Mouse (Mus musculus): ENCODE measurements around the gene Cds1. TPM values are rescaled to one million over a fixed set of nuclear protein-coding genes. Genes with fewer than 3 reads are reported as not detected.

Gene Cds1
- polyA plus RNA-seq, 1 experiment from 2014 or later, result 5.0 TPM

GRCm38 (mm10) chr5:101741224-101741591, 23.7 kb upstream of the Cds1 start:
- no peaks in the 10 kb centered on the region for H3K9me3 ChIP-seq (ENCODE audit: control insufficient read depth, low read depth, low read length)
- 86% methylated on average over 4 of the region's 4 CpGs for WGBS

GRCm38 (mm10) chr5:101742014-101742413, 22.9 kb upstream of the Cds1 start:
- no peaks in the 10 kb centered on the region for H3K36me3 ChIP-seq (ENCODE audit: control insufficient read depth, insufficient read depth, low read length)
- no peak overlapping the region for H3K4me3 ChIP-seq (ENCODE audit: low read depth, low read length)
- no peaks in the 10 kb centered on the region for H3K27me3 ChIP-seq (ENCODE audit: control insufficient read depth, insufficient read depth, low read length)
- H3K4me1 ChIP-seq (ENCODE audit: control insufficient read depth, insufficient read depth, low read length), result no peaks in the 10 kb centered on the region
- H3K9me3 ChIP-seq (ENCODE audit: control insufficient read depth, low read depth, low read length), result no peaks in the 10 kb centered on the region
- H3K4me2 ChIP-seq (replicated peaks; ENCODE audit: low read depth, low read length), result no peak overlapping the region
- no peak overlapping the region for H3K9ac ChIP-seq (replicated peaks; ENCODE audit: low read depth, low read length)
- peak overlapping the region; percentile 2; the same call in 1 of the 2 replicates for H3K27ac ChIP-seq (ENCODE audit: low read length)
- ATAC-seq (ENCODE audit: insufficient number of reproducible peaks, insufficient read depth, low FRiP score, low read depth), result no peak
- WGBS, result 84% methylated on average over 2 of the region's 2 CpGs

More at GRCm38 (mm10) chr5:101741224-101741591, 23.7 kb upstream of the Cds1 start:
- Histone ChIP-seq H3K4me1 (ENCODE audit: control insufficient read depth, insufficient read depth, low read length) (no peaks in the 10 kb centered on the region), H3K27me3 (ENCODE audit: control insufficient read depth, insufficient read depth, low read length) (no peaks in the 10 kb centered on the region), H3K36me3 (ENCODE audit: control insufficient read depth, insufficient read depth, low read length) (no peaks in the 10 kb centered on the region), H3K27ac (ENCODE audit: low read length) (no peak overlapping the region), H3K4me3 (ENCODE audit: low read depth, low read length) (no peak overlapping the region), H3K9ac (replicated peaks; ENCODE audit: low read depth, low read length) (no peak overlapping the region), H3K4me2 (replicated peaks; ENCODE audit: low read depth, low read length) (no peak overlapping the region)
- ATAC-seq (ENCODE audit: insufficient number of reproducible peaks, insufficient read depth, low FRiP score, low read depth), result no peak

GRCm38 (mm10) chr5:101742425-101742824, 22.5 kb upstream of the Cds1 start:
- Histone ChIP-seq H3K9me3 (ENCODE audit: control insufficient read depth, low read depth, low read length) (no peaks in the 10 kb centered on the region), H3K36me3 (ENCODE audit: control insufficient read depth, insufficient read depth, low read length) (no peaks in the 10 kb centered on the region), H3K4me2 (replicated peaks; ENCODE audit: low read depth, low read length) (no peak overlapping the region), H3K9ac (replicated peaks; ENCODE audit: low read depth, low read length) (no peak overlapping the region), H3K27me3 (ENCODE audit: control insufficient read depth, insufficient read depth, low read length) (no peaks in the 10 kb centered on the region), H3K27ac (ENCODE audit: low read length) (no peak overlapping the region), H3K4me3 (ENCODE audit: low read depth, low read length) (no peak overlapping the region), H3K4me1 (ENCODE audit: control insufficient read depth, insufficient read depth, low read length) (no peaks in the 10 kb centered on the region)
- ATAC-seq (ENCODE audit: insufficient number of reproducible peaks, insufficient read depth, low FRiP score, low read depth), result no peak
- 89% methylated on average over 8 of the region's 8 CpGs for WGBS

GRCm38 (mm10) chr5:101744886-101745285, 20.0 kb upstream of the Cds1 start:
- WGBS, result 78% methylated on average over 6 of the region's 6 CpGs
- Histone ChIP-seq H3K4me2 (replicated peaks; ENCODE audit: low read depth, low read length) (no peak overlapping the region), H3K27me3 (ENCODE audit: control insufficient read depth, insufficient read depth, low read length) (no peaks in the 10 kb centered on the region)

GRCm38 (mm10) chr5:101753680-101754079, 11.2 kb upstream of the Cds1 start:
- no peak overlapping the region for H3K9ac ChIP-seq (replicated peaks; ENCODE audit: low read depth, low read length)
- H3K4me1 ChIP-seq (ENCODE audit: control insufficient read depth, insufficient read depth, low read length), result no peaks in the 10 kb centered on the region
- H3K4me2 ChIP-seq (replicated peaks; ENCODE audit: low read depth, low read length), result no peak overlapping the region
- no peaks in the 10 kb centered on the region for H3K36me3 ChIP-seq (ENCODE audit: control insufficient read depth, insufficient read depth, low read length)
- no peaks in the 10 kb centered on the region for H3K27me3 ChIP-seq (ENCODE audit: control insufficient read depth, insufficient read depth, low read length)
- ATAC-seq (ENCODE audit: insufficient number of reproducible peaks, insufficient read depth, low FRiP score, low read depth), result no peak
- no peak overlapping the region for H3K4me3 ChIP-seq (ENCODE audit: low read depth, low read length)
- no peak overlapping the region for H3K27ac ChIP-seq (ENCODE audit: low read length)
- 85% methylated on average over 1 of the region's 1 CpGs for WGBS
- no peaks in the 10 kb centered on the region for H3K9me3 ChIP-seq (ENCODE audit: control insufficient read depth, low read depth, low read length)

More at GRCm38 (mm10) chr5:101744886-101745285, 20.0 kb upstream of the Cds1 start:
- Histone ChIP-seq H3K4me3 (ENCODE audit: low read depth, low read length) (no peak overlapping the region), H3K27ac (ENCODE audit: low read length) (no peak overlapping the region), H3K9ac (replicated peaks; ENCODE audit: low read depth, low read length) (no peak overlapping the region), H3K36me3 (ENCODE audit: control insufficient read depth, insufficient read depth, low read length) (no peaks in the 10 kb centered on the region), H3K4me1 (ENCODE audit: control insufficient read depth, insufficient read depth, low read length) (no peaks in the 10 kb centered on the region), H3K9me3 (ENCODE audit: control insufficient read depth, low read depth, low read length) (no peaks in the 10 kb centered on the region)
- no peak for ATAC-seq (ENCODE audit: insufficient number of reproducible peaks, insufficient read depth, low FRiP score, low read depth)

GRCm38 (mm10) chr5:101757669-101758068, 7.3 kb upstream of the Cds1 start:
- no peak overlapping the region for H3K4me3 ChIP-seq (ENCODE audit: low read depth, low read length)
- H3K9me3 ChIP-seq (ENCODE audit: control insufficient read depth, low read depth, low read length), result no peaks in the 10 kb centered on the region
- H3K27me3 ChIP-seq (ENCODE audit: control insufficient read depth, insufficient read depth, low read length), result no peaks in the 10 kb centered on the region

GRCm38 (mm10) chr5:101761685-101762084, 3.2 kb upstream of the Cds1 start:
- Histone ChIP-seq H3K4me3 (ENCODE audit: low read depth, low read length) (no peak overlapping the region), H3K9ac (replicated peaks; ENCODE audit: low read depth, low read length) (no peak overlapping the region), H3K27me3 (ENCODE audit: control insufficient read depth, insufficient read depth, low read length) (peaks cover 10% of the 10 kb centered on the region; the same call in 1 of the 2 replicates), H3K36me3 (ENCODE audit: control insufficient read depth, insufficient read depth, low read length) (no peaks in the 10 kb centered on the region), H3K4me1 (ENCODE audit: control insufficient read depth, insufficient read depth, low read length) (no peaks in the 10 kb centered on the region), H3K4me2 (replicated peaks; ENCODE audit: low read depth, low read length) (no peak overlapping the region), H3K27ac (ENCODE audit: low read length) (no peak overlapping the region), H3K9me3 (ENCODE audit: control insufficient read depth, low read depth, low read length) (no peaks in the 10 kb centered on the region)
- 78% methylated on average over 4 of the region's 4 CpGs for WGBS
- no peak for ATAC-seq (ENCODE audit: insufficient number of reproducible peaks, insufficient read depth, low FRiP score, low read depth)

More at GRCm38 (mm10) chr5:101757669-101758068, 7.3 kb upstream of the Cds1 start:
- Histone ChIP-seq H3K4me2 (replicated peaks; ENCODE audit: low read depth, low read length) (no peak overlapping the region), H3K36me3 (ENCODE audit: control insufficient read depth, insufficient read depth, low read length) (no peaks in the 10 kb centered on the region), H3K27ac (ENCODE audit: low read length) (no peak overlapping the region), H3K9ac (replicated peaks; ENCODE audit: low read depth, low read length) (no peak overlapping the region), H3K4me1 (ENCODE audit: control insufficient read depth, insufficient read depth, low read length) (no peaks in the 10 kb centered on the region)
- ATAC-seq (ENCODE audit: insufficient number of reproducible peaks, insufficient read depth, low FRiP score, low read depth), result no peak

GRCm38 (mm10) chr5:101763571-101763970, 1.4 kb upstream of the Cds1 start:
- H3K36me3 ChIP-seq (ENCODE audit: control insufficient read depth, insufficient read depth, low read length), result no peaks in the 10 kb centered on the region
- 22% methylated on average over 2 of the region's 2 CpGs for WGBS
- no peaks in the 10 kb centered on the region for H3K4me1 ChIP-seq (ENCODE audit: control insufficient read depth, insufficient read depth, low read length)
- H3K4me2 ChIP-seq (replicated peaks; ENCODE audit: low read depth, low read length), result no peak overlapping the region
- H3K9me3 ChIP-seq (ENCODE audit: control insufficient read depth, low read depth, low read length), result no peaks in the 10 kb centered on the region
- H3K27me3 ChIP-seq (ENCODE audit: control insufficient read depth, insufficient read depth, low read length), result peaks cover 16% of the 10 kb centered on the region
- H3K4me3 ChIP-seq (ENCODE audit: low read depth, low read length), result no peak overlapping the region
- no peak for ATAC-seq (ENCODE audit: insufficient number of reproducible peaks, insufficient read depth, low FRiP score, low read depth)
- H3K27ac ChIP-seq (ENCODE audit: low read length), result no peak overlapping the region
- H3K9ac ChIP-seq (replicated peaks; ENCODE audit: low read depth, low read length), result no peak overlapping the region

- no peaks in the 10 kb centered on the region for H3K4me1 ChIP-seq (ENCODE audit: control insufficient read depth, insufficient read depth, low read length)
- no peaks in the 10 kb centered on the region for H3K36me3 ChIP-seq (ENCODE audit: control insufficient read depth, insufficient read depth, low read length)
- peaks cover 16% of the 10 kb centered on the region for H3K27me3 ChIP-seq (ENCODE audit: control insufficient read depth, insufficient read depth, low read length)
- H3K9ac ChIP-seq (replicated peaks; ENCODE audit: low read depth, low read length), result peak overlapping the region; percentile 43; the same call in 1 of the 2 replicates
- no peaks in the 10 kb centered on the region for H3K9me3 ChIP-seq (ENCODE audit: control insufficient read depth, low read depth, low read length)
- peak overlapping the region; percentile 100 for H3K4me2 ChIP-seq (replicated peaks; ENCODE audit: low read depth, low read length)
- 2% methylated on average over 35 of the region's 45 CpGs for WGBS
- H3K4me3 ChIP-seq (ENCODE audit: low read depth, low read length), result peak overlapping the region; percentile 61
- H3K27ac ChIP-seq (ENCODE audit: low read length), result no peak overlapping the region
- no peak for ATAC-seq (ENCODE audit: insufficient number of reproducible peaks, insufficient read depth, low FRiP score, low read depth)
These were observed 516 bp downstream of the Cds1 start for GRCm38 (mm10) chr5:101765390-101765901.

Data from stomach, embryonic 14.5 days (tissue).